Mouse (Mus musculus) thymus, adult 2 months (tissue): ENCODE results near the gene Spon1. TPM values are rescaled to one million over a fixed set of nuclear protein-coding genes. Genes with fewer than 3 reads are reported as not detected.

Source experiments
- DNase-seq: peaks from one replicate; pipeline ENCODE4 v3.0.0; 2021
- H3K27ac ChIP-seq: fragments of 200-500 bp; 2 replicates; pipeline ENCODE4 v1.5.1; 2012; ENCODE audit warnings: low read length, control low read depth; ENCODE audit not compliant: control insufficient read depth, insufficient read depth
- H3K27me3 ChIP-seq: fragments of 200-500 bp; 2 replicates; pipeline ENCODE4 v1.6.1; 2012; ENCODE audit warnings: mild to moderate bottlenecking, low read length, moderate library complexity, mixed read lengths; ENCODE audit not compliant: control insufficient read depth, insufficient read depth
- H3K36me3 ChIP-seq: fragments of 200-500 bp; 2 replicates; pipeline ENCODE4 v1.6.1; 2012; ENCODE audit warnings: mild to moderate bottlenecking, low read length, moderate library complexity; ENCODE audit not compliant: control insufficient read depth, insufficient read depth
- H3K4me1 ChIP-seq: fragments of 200-500 bp; replicated peaks from 2 replicates; pipeline ENCODE4 v1.6.1; 2012; ENCODE audit warnings: low read length; ENCODE audit not compliant: control insufficient read depth, insufficient read depth
- H3K4me3 ChIP-seq: fragments of 200-500 bp; 2 replicates; pipeline ENCODE4 v1.5.1; 2012; ENCODE audit warnings: mild to moderate bottlenecking, low read length, control low read depth, moderate library complexity; ENCODE audit not compliant: control insufficient read depth, insufficient read depth
- CTCF ChIP-seq: fragments of 200-500 bp; IDR thresholded peaks from 2 replicates; pipeline ENCODE4 v1.5.1; 2012; ENCODE audit warnings: mild to moderate bottlenecking, control low read depth, low read length, moderate library complexity, borderline replicate concordance; ENCODE audit not compliant: control insufficient read depth, poor library complexity, insufficient read depth; ENCODE audit errors: extremely low read depth
- POLR2A ChIP-seq: fragments of 200-500 bp; IDR thresholded peaks from 2 replicates; pipeline ENCODE4 v1.6.1; 2012; ENCODE audit warnings: mild to moderate bottlenecking, low read length, control low read depth, moderate library complexity; ENCODE audit not compliant: control insufficient read depth, poor library complexity, insufficient read depth; ENCODE audit errors: extremely low read depth
- WGBS: fragments of 180-500 bp; shearing (Covaris S2); methylation state at CpG from one replicate; pipeline ENCODE4 v1.1.7; 2018; 5-methylcytosine and 5-hydroxymethylcytosine counted together
- polyA plus RNA-seq: library from polyadenylated mRNA; depleted of rRNA; stranded (reverse); fragments of >200 nt; gene quantifications from 2 replicates; pipeline ENCODE4 v1.2.3, GENCODE M21; 2012

Gene Spon1
- polyA plus RNA-seq, 1 experiment = 3.3 TPM

GRCm38 (mm10) chr7:114029596-114029995 is 263.8 kb downstream of the Spon1 start:
- WGBS = 91% methylated on average over 6 of the region's 6 CpGs
- Histone ChIP-seq H3K27me3 (no peaks in the 10 kb centered on the region), H3K4me3 (no peak overlapping the region), H3K4me1 (no peaks in the 10 kb centered on the region), H3K27ac (no peak overlapping the region), H3K36me3 (no peaks in the 10 kb centered on the region)
- no peak for DNase-seq
- TF ChIP-seq CTCF (no peak), POLR2A (no peak)

GRCm38 (mm10) chr7:114037237-114037636 is 271.4 kb downstream of the Spon1 start:
- H3K36me3 ChIP-seq = no peaks in the 10 kb centered on the region
- WGBS = 90% methylated on average over 4 of the region's 4 CpGs
- H3K27ac ChIP-seq = no peak overlapping the region
- no peaks in the 10 kb centered on the region for H3K27me3 ChIP-seq
- H3K4me1 ChIP-seq = no peaks in the 10 kb centered on the region
- DNase-seq = no peak
- no peak overlapping the region for H3K4me3 ChIP-seq
- no peak for TF ChIP-seq CTCF
- TF ChIP-seq POLR2A = no peak

- 96% methylated on average over 4 of the region's 4 CpGs for WGBS
Measured at GRCm38 (mm10) chr7:114041349-114041748, 275.6 kb downstream of the Spon1 start.

GRCm38 (mm10) chr7:114042973-114043928 is 277.5 kb downstream of the Spon1 start:
- Histone ChIP-seq H3K4me3 (no peak overlapping the region), H3K27me3 (no peaks in the 10 kb centered on the region), H3K36me3 (peaks cover 6% of the 10 kb centered on the region; the same call in 1 of the 2 replicates), H3K27ac (no peak overlapping the region), H3K4me1 (peaks cover 2% of the 10 kb centered on the region; the same call in 1 of the 2 replicates)
- TF ChIP-seq CTCF = no peak
- TF ChIP-seq POLR2A = no peak
- 79% methylated on average over 26 of the region's 26 CpGs for WGBS
- no peak for DNase-seq

More at GRCm38 (mm10) chr7:114041349-114041748, 275.6 kb downstream of the Spon1 start:
- H3K4me1 ChIP-seq = 0 out of 2 replicates have a peak, but pooled peaks cover 2% of the 10 kb centered on the region
- no peak for DNase-seq
- no peaks in the 10 kb centered on the region for H3K27me3 ChIP-seq
- H3K36me3 ChIP-seq = no peaks in the 10 kb centered on the region
- no peak for TF ChIP-seq POLR2A
- TF ChIP-seq CTCF = no peak
- no peak overlapping the region for H3K27ac ChIP-seq
- H3K4me3 ChIP-seq = no peak overlapping the region

- no peak for TF ChIP-seq CTCF
- TF ChIP-seq POLR2A = no peak
- WGBS = 25% methylated on average over 6 of the region's 6 CpGs
- H3K4me1 ChIP-seq = peaks cover 2% of the 10 kb centered on the region; the same call in 1 of the 2 replicates
- no peak overlapping the region for H3K27ac ChIP-seq
- no peaks in the 10 kb centered on the region for H3K27me3 ChIP-seq
- no peak for DNase-seq
- H3K4me3 ChIP-seq = no peak overlapping the region
- peaks cover 8% of the 10 kb centered on the region for H3K36me3 ChIP-seq
Measured at GRCm38 (mm10) chr7:114043929-114044549, 278.2 kb downstream of the Spon1 start.

- Histone ChIP-seq H3K36me3 (peaks cover 16% of the 10 kb centered on the region), H3K4me3 (no peak overlapping the region), H3K4me1 (peaks cover 2% of the 10 kb centered on the region; the same call in 1 of the 2 replicates), H3K27me3 (no peaks in the 10 kb centered on the region), H3K27ac (no peak overlapping the region)
- 80% methylated on average over 2 of the region's 2 CpGs for WGBS
- TF ChIP-seq POLR2A (no peak), CTCF (no peak)
- no peak for DNase-seq
Measured at GRCm38 (mm10) chr7:114045814-114046213, 280.0 kb downstream of the Spon1 start.
